8 mouse cellular contexts compared by ENCODE assay signal in the genomic region with DNA sequence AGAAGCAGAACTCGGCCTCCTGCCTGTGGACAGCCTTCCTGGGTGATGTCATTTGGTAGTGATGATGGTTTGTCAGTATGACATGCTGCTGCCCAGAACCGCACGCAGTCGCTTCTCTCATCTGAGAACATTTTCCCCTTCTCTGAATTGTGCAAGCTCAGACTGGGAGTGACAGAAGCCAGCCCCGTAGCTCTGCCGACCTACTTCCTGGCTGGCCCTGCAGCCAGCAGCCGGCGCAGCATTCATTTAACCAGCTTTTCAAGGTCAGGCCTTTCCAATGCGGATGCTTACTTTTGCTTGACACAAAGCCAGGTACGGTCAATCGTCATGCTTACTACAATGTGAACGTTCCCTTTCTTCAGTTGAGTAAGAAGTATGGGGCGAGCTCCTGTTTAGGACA.
A peak's percentile ranks its signal among the peaks of the same experiment; 100 is the strongest.
DNase-seq lines count a peak whose midpoint lies in the region; ATAC-seq and TF ChIP-seq lines count a peak whose summit lies in the region.

No protein-coding gene starts in this region.

- DNase-seq in cerebellum, postnatal 10 days = peak; percentile 25 to 34
- DNase-seq in cerebellum, adult 11 months = no peak
- peak; percentile 2 for DNase-seq in 3134 (ENCODE audit: extremely low read depth, insufficient read length, low spot score)
- peak; percentile 13 for DNase-seq in gastrocnemius, postnatal 10 days
- DNase-seq in lung, adult 2 months = peak; percentile 10
- DNase-seq in urinary bladder, postnatal 10 days (ENCODE audit: low spot score) = no peak
- DNase-seq in frontal cortex, postnatal 14 days (ENCODE audit: low spot score in 2 of 2) = no peak

- H3K9me3 ChIP-seq in forebrain, embryonic 15.5 days = no peaks in the 10 kb centered on the region

- 0 out of 2 replicates have a peak, but pooled peaks cover 2% of the 10 kb centered on the region for H3K4me1 ChIP-seq in lung, adult 2 months (ENCODE audit: control insufficient read depth, insufficient read depth, low read length)
- peaks cover 15% of the 10 kb centered on the region for H3K4me1 ChIP-seq in forebrain, embryonic 15.5 days

- H3K9ac ChIP-seq in forebrain, embryonic 15.5 days (replicated peaks) = no peak overlapping the region

- H3K36me3 ChIP-seq in forebrain, embryonic 15.5 days = no peaks in the 10 kb centered on the region

- H3K27ac ChIP-seq in forebrain, embryonic 15.5 days (replicated peaks) = no peak overlapping the region

- 24% methylated on average over 13 of the region's 13 CpGs for WGBS in lung, adult 2 months
- WGBS in forebrain, embryonic 15.5 days = 57% methylated on average over 13 of the region's 13 CpGs

- no peak for TF ChIP-seq POLR2A in lung, adult 2 months (IDR thresholded peaks at IDR 0.05; ENCODE audit: borderline replicate concordance, extremely low read depth, low read depth, low read length)

- H3K27me3 ChIP-seq in forebrain, embryonic 15.5 days = no peaks in the 10 kb centered on the region

- TF ChIP-seq CTCF in lung, adult 2 months (IDR thresholded peaks at IDR 0.05; ENCODE audit: insufficient read depth, low read length) = no peak

- no peak overlapping the region for H3K4me3 ChIP-seq in lung, adult 2 months (replicated peaks; ENCODE audit: extremely low read depth, low read depth, low read length)
- H3K4me3 ChIP-seq in forebrain, embryonic 15.5 days = no peak overlapping the region

- H3K4me2 ChIP-seq in forebrain, embryonic 15.5 days (replicated peaks) = no peak overlapping the region

- ATAC-seq in forebrain, embryonic 15.5 days (replicated peaks) = no peak

Comparison
In these comparisons a context has a peak if more than half of its experiments do, and no peak if none do; other contexts are left out.
1. DNase-seq: peak in cerebellum, postnatal 10 days (2 of 2), 3134 (single experiment), gastrocnemius, postnatal 10 days (single experiment) and lung, adult 2 months (single experiment); none in cerebellum, adult 11 months (single experiment), urinary bladder, postnatal 10 days (single experiment) and frontal cortex, postnatal 14 days (0 of 2).